Mouse (Mus musculus): ENCODE measurements at regions not wholly inside any gene's neighbourhood (a gene's known extent, or its start where the extent isn't known, plus 50 kb on each side); places are given as distances from the start of the nearest gene placed in this dataset.
"Not testable (repeated sequence)": the region's sequence is repeated elsewhere in the genome, so short reads cannot be mapped to it uniquely, and the experiment has no call there.

DNA sequence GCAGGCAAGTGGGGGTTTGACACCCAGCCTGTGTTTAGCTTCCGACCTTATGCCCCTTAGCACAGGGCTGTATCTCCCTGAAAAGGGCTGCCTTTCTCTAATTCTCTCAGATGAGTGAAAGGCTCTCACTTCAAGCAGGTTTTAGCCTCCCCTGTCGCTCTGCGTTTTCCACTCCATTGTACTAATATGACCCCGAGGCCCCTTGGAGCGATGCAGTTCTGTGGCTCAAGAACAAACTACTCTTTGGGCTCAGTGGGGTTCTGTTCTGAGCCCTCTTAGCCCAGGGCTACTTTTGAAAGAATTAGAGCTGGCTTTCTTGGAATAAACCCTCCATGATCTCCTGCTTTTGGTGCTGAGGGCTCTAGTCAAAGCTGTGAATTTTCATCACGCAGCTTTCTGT lies 53.4 kb upstream of the Castor2 start:
- no peak for DNase-seq (ENCODE audit: low spot score)

- not testable (repeated sequence) for DNase-seq (ENCODE audit: low spot score)
Measured at GRCm38 (mm10) chr5:134042938-134043337, 56.6 kb upstream of the Castor2 start.

- no peak for DNase-seq (ENCODE audit: low spot score)
Measured at GRCm38 (mm10) chr5:134027316-134027966, 72.1 kb upstream of the Castor2 start.

DNA sequence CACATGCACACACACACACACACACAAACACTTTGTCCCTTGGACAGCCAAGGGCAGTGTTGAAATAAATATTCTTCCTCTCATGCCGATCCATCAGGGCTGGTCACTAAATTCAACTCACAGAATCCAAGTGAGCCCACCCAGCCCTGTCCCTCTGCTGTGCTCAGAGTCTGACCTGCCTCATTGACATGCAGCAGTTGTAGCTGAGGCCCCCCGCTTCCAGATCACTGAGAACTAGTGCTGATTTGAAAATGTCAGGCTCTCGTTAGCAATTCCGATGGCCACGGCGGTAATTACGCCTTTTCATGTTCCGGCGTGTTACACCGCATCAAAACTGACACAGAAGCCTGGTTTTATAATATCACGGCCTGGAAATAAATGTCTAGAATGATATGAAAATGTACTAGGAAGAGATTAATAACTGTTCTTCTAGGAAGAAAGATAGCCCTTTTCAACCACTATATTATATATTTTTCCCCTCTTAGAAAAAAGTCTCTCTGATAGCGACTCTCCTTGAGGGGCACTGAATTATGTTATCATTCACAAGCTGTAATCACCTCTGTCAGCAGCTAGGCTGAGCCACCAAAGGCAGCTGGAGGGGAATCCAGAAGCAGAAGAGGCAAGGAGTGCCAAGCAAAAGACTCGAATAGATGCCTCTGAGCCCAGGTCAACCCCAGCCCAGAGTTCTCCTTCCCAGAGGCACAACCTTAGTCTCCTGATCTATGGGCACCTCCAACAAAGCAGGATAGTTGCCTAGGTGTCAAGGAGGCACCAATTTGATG lies 79.7 kb upstream of the Castor2 start:
- no peak for DNase-seq (ENCODE audit: low spot score)

DNA sequence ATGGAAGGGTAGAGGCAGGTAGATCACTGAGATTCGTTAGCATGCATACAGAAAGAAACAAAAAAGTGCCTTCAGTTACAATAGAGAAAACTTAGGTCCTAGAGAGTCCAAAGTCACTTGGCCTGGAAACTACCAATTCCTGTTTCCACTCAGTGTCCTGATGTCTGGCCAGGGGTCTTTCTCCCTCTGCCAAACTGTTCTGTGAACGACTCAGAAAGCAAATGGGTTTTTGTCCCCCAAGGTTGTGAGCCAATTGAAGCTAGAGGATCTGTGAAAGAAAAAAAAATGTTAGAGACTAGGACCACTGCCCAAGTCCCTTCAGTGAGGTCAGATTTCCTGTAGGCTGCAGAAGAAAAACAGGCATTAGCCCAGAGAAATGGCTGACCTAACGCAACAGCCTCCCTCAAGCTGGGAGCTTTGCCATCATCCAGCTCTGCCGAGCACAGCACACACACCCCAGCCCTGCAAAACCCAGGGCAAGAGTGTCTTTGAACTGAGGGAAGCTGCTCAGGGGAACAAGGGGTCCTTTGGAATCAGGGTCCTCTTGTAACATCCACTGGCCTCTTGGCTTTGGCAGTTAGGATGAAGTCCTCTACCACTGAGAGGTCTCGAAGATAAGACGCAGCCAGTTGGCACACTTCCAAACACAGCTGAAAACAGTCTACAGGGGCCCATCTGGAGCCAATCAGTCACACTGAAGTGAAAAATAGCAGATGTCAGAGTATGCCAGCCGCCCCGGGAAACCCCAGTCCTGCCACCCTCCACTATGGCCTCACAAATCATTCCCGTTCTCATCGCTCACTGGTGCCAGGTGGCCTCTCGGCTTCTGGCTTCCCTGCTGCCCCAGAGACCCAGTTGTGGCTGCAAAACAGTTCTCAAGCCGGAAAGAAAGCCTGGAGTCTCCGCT lies 85.0 kb upstream of the Castor2 start:
- no peak for DNase-seq (ENCODE audit: low spot score)

- no peak for DNase-seq (ENCODE audit: low spot score)
Measured at GRCm38 (mm10) chr5:134013206-134013605, 86.3 kb upstream of the Castor2 start.

DNA sequence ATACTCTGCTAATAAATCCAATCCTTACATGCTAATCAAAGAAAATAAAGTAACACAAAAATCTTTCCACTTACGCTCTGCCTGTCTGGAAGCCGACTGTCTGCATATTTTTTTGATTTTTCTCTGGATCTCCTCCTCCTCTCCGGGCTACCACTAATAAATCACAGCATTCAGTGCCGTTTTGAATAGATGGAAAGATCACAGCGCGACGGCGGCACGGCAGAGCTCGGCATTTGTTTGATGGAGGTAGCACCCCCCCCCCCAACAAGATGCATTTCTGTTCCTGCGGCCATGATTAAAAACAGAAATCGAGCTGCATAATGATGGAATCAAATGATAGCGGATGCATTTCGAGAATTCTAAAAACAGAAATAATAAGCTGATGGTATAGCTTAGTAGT lies 89.7 kb upstream of the Castor2 start:
- DNase-seq (ENCODE audit: low spot score) = no peak

DNA sequence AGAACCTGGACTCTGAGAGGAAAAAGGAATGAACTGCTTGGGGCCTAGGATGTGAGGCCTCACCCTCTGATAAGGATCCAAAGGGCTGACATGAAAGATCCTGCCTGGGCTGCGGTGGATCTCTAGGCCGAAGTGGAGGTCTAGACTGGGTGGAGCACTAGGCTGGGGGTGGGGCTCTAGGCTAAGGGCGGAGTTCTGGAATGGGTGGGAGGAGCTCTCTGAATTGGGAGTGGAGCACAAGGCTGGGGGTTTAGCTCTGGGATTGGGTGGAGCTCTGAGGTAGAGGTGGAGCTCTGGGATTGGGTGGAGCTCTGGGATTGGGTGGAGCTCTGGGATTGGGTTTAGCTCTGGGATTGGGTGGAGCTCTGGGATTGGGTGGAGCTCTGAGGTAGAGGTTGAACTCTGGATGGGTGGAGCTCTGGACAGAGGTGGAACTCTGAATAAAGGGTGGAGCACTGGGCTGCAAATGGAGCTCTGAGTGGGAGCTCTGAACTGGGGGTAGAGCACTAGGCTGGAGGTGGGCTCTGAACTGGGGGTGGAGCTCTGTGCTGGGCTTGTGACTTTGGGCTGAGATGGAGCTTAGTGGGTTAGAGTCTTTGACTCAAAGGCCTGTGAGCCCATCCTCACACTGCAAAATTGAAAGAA lies 92.3 kb upstream of the Castor2 start:
- no peak for DNase-seq (ENCODE audit: low spot score)

DNA sequence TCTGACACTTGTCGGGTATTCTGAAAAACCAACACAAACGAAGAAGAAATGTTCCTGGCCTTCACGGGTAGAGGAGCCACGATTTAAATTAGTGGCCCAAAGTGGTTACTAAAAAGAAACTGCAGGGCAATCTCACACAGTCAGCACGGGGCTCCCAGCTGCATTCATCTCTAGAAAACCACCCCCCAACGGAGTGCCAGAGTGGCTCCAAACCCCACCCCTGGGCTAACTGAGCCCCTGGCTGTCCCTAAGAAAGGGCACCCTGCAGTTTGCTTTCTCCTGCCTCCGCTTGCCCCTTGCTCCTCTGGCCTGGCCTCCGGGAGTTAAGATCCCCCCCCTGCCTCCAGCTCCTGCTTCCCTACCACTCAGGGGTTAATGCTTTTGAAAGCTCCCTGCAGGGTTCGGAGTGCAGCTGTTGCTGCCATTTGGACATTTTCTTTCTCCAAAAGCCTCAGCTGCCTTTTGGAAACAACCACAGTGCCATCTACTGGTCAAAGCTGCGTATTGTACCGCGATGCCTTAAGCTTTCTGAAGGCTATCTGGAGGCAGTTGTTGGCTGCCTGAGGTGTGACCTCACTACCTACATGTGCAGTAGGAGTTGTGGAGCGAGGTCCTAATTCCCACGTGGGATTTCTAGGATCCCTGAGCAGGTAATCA lies 92.9 kb upstream of the Castor2 start:
- peak; percentile 65 for DNase-seq (ENCODE audit: low spot score)

DNA sequence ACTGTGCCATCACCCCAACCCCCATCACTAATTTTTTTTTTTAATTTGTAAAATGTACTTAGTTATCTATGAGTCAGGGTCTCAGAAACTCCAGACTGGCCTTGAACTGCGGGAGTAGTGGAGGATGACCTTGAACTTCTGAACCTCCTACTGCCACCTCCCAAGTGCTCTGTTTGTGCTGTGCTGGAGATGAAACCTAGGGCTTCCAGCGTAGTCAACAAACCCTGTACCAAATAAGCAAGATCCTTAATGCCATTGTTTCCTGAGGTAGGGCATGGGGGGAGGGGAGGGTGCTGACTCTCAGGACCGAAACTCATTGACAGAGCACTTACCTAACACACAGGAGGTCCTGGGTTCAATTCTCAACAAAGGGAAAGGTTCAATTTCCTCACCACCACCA lies 93.5 kb upstream of the Castor2 start:
- no peak for DNase-seq (ENCODE audit: low spot score)

- DNase-seq (ENCODE audit: low spot score) = no peak
Measured at GRCm38 (mm10) chr5:134000100-134000499, 99.4 kb upstream of the Castor2 start.

- no peak for DNase-seq (ENCODE audit: low spot score)
Measured at GRCm38 (mm10) chr5:133999698-134000097, 99.8 kb upstream of the Castor2 start.

GRCm38 (mm10) chr5:133991994-133992393 lies 107.5 kb upstream of the Castor2 start:
- no peak for DNase-seq (ENCODE audit: low spot score)

DNA sequence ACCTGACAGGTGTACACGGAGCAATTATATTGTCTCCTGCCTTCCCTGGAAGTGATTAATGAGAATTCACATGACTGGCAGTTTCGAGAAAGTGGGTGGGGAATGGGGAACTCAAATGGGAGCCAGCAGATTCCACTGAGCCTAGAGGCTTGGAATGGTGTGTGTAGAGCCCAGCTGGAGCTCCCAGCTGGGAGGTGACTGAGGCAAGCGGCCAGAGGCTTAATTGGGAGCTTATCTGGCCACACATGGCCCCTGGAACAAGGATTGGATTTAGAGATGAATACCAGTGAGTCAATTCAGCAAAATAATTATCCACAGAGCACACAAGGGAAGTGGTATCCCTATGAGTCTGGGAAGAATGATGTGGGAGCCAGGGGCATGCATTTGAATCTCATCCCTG lies 108.0 kb upstream of the Castor2 start:
- DNase-seq (ENCODE audit: low spot score) = no peak

DNA sequence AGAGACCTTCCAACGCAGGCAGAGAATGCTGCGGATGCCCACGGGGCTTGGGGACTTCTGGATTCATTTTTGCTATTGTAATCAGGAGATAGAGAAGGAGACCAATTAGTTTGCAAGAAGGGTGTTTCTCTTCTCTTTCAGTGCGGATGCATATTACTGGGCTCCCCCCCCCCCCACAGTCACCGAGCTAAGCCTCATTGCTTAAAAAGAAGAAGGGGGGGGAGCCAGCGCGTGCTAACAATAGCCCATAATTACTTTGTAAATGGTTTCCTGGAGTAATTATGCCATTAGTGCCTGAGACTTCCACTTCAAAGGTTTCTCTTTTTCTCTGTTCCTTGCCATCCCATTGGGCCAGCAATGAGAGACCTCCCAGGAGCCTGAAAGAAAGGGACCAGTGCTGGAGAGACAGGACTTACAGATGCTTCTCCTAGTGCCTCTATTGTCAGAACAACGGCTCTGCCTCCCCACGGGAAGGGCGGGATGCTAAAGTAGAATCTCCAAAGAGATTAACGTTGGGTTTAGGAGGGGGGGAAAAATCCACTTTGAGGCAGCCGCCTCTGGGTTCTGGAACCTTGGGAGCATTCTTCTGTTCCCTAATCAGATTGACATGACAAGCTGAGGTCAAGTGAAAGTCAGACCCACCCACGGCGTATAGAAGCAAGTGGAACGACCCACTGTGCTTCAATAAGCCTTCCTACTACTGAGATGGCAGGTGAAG lies 116.1 kb upstream of the Castor2 start:
- no peak for DNase-seq (ENCODE audit: low spot score)

DNA sequence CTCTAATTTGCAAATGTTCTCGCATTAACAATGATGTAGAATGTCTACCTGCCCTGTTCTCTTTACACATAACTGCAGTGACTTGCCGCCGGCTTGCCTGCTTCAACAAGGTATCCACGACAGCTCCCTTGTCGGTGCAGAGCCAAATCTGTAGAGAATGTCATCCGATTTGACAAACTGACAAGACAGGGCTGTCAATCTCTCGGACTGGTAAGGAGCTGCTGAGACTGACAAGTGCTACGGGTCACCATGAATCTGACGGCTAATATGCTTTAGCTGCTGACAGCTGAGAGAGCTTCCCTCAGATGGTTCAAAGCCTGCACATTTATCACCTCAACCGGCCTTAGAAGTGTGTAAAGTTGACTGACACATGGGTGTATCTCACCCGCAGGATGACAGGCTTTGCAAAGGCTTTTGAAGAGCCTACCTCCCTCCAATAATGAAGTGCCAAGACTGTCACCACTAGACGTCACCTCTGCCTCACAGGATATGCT lies 129.0 kb upstream of the Castor2 start:
- no peak for DNase-seq (ENCODE audit: low spot score)

DNA sequence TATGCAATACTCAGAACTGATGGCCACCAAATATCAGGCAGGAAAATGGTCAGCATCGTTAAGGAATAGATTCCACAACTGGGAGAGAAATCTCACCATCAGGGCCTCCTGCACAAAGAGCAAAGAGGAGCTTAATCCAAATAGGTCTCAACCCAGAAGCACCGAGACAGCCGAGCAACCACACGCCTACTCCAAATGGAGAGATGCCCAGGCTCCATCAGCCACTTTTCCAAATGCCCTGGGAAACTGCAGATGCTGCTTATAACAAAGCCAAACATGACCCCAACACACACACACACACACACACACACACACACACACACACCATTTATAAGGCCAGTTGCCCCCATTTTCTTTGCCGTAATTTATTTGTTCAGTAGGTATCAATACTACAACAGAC lies 136.2 kb upstream of the Castor2 start:
- no peak for DNase-seq (ENCODE audit: low spot score)

GRCm38 (mm10) chr5:133940841-133941240 lies 158.7 kb upstream of the Castor2 start:
- DNase-seq (ENCODE audit: low spot score) = no peak

GRCm38 (mm10) chr5:133940030-133940429 lies 159.5 kb upstream of the Castor2 start:
- DNase-seq (ENCODE audit: low spot score) = no peak
